Mouse (Mus musculus) CD8-positive naive resting alpha-beta T cell, adult 2 months (primary cell): ENCODE results near the gene Map4k3.

Experiments
- DNase-seq, 2 experiments: peaks; one replicate each; pipeline ENCODE4 v3.0.0; 2022; ENCODE audit warnings: low read depth in 2 of 2, low spot score in 2 of 2

Gene Map4k3

DNA sequence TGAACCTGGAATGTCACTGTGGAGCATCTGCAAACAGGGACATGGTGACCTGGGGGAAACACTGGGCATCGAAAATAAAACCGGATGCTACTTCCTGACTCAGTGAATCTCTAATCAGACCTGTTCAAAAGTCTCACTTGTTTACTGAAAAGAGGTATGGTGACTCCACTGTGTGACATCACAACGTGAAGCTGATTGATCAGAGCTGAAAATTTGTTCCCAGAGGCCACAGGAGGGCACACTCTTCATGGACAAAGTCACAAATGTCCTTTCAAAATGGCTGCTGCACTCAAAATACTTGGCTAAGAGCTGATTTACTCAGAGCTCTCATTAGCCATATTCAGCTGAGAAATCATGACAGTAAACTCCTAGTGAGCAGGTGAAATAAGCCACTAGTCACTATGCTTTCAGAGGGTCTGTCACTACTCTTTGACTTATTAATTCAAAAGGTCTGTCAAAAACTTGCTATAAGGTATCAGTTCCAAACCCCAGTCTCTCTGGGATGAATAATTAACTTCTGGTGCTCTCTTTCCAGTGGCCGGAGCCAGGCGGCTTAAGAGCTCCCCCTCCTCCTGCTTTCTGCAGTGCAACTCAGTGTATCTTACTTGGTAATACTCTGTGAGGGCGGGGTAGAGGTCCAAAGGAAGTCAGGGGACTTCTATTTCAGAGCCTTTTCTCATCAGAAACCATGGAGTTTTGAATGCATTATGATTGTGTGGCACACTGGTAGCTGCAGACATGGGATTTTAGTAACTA is 44.3 kb downstream of the Map4k3 start:
- peak in 1 of 2 experiments; percentile 2 for DNase-seq

DNA sequence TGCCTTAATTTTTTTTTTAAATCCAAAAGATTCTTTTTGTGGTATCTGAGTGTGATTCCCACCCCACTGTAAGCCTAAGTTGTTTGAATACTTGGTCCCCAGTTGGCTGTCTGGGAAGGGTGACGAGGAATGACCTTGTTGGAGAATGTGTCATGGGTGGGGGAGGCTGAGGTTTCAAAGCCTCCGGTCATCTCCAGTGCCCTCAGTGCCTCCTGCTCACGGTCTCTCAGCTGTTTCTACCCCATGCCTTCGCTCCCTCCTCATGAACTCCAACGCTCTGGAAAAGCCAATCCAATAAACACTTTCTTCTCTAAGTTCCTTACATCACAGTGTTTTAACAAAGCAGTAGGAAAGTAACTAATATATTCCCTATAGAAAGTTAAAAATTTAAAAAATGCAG is 45.2 kb downstream of the Map4k3 start:
- no peak for DNase-seq

GRCm38 (mm10) chr17:80678190-80678589 is 50.1 kb downstream of the Map4k3 start:
- DNase-seq: no peak

GRCm38 (mm10) chr17:80676859-80677535 is 51.3 kb downstream of the Map4k3 start:
- DNase-seq: no peak

DNA sequence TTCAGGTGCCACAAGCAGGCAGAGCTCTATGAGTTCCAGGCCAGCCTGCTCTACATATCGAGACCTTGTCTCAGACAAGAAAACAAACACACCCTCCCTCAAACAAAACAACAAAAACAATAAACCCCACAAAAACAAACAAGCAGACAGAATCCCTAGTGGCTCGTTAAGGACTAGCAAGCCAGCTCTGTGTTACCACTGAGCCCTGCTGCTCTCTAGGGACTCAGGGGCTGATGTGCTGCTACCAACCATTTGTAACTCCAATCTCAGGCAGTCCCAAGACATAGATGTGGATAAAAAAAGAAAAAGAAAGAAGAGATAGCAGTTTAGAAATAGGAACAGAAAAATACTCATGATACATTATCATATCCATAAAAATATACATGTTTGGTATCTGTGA is 52.1 kb downstream of the Map4k3 start:
- DNase-seq: no peak

GRCm38 (mm10) chr17:80670395-80670794 is 57.9 kb downstream of the Map4k3 start:
- DNase-seq: no peak

- no peak for DNase-seq
Observed at GRCm38 (mm10) chr17:80663623-80664022, 64.7 kb downstream of the Map4k3 start.

- DNase-seq: no peak
Observed at GRCm38 (mm10) chr17:80662836-80663620, 65.3 kb downstream of the Map4k3 start.

- no peak for DNase-seq
Observed at GRCm38 (mm10) chr17:80661896-80662295, 66.4 kb downstream of the Map4k3 start.

- no peak for DNase-seq
Observed at GRCm38 (mm10) chr17:80660707-80661380, 67.4 kb downstream of the Map4k3 start.

GRCm38 (mm10) chr17:80660234-80660633 is 68.1 kb downstream of the Map4k3 start:
- DNase-seq: no peak

GRCm38 (mm10) chr17:80659821-80660220 is 68.5 kb downstream of the Map4k3 start:
- DNase-seq: no peak

- DNase-seq: no peak
Observed at GRCm38 (mm10) chr17:80654323-80654722, 74.0 kb downstream of the Map4k3 start.

GRCm38 (mm10) chr17:80652740-80653139 is 75.5 kb downstream of the Map4k3 start:
- no peak for DNase-seq

DNA sequence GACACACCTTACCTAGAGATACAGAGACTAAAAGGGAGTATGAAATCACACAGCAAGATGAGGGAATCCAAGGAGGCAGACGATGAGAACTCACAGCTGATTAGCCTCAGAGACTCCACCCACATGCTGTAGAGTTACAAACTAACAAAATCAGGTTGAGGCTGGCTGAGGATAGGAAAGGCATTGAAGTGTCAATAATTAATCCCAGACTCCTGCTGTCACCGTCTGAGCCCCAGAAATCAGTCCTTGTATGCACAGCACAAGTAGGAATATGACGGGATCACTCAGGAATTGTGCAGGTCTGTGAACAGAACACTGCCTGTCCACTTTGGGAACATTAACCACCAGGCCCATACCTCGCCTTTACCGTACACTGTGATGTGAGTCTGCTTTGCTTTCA is 81.4 kb downstream of the Map4k3 start:
- no peak for DNase-seq

GRCm38 (mm10) chr17:80646131-80646530 is 82.2 kb downstream of the Map4k3 start:
- no peak for DNase-seq

DNA sequence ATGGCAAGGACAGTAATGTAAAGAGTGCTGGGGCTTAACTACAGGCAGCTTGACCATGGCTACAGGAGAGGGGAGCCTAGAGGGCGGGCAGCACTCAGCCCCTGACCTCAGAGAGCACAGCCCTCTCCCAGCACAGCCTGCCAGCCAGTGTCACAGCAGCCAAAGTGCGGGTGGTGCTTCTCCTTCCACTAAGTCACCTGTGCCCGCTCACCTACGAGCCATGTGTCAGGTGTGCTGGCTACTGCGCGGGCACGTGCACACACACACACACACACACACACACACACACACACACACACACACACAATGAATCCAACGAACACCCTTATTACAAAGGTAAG is 82.6 kb downstream of the Map4k3 start:
- DNase-seq: no peak

- no peak for DNase-seq
Observed at GRCm38 (mm10) chr17:80644983-80645693, 83.1 kb downstream of the Map4k3 start.

DNA sequence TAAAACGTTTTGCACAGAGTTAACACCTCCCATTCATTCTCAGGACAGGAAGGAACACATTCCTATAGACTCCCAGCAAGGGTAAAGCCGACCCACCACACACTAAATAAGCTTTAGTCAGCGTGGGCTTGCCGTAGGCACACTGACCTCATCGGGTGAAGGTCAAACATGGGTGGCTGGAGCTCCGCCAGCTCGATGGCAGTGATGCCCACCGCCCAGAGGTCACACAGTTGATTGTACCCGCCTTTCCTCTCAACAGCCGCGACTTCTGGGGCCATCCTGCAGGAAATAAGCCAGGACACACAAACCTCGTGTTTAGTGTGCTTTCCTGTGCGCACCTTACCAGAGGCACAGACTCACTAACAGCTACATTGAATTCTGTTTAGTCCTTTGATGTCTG is 83.7 kb downstream of the Map4k3 start:
- DNase-seq: no peak

DNA sequence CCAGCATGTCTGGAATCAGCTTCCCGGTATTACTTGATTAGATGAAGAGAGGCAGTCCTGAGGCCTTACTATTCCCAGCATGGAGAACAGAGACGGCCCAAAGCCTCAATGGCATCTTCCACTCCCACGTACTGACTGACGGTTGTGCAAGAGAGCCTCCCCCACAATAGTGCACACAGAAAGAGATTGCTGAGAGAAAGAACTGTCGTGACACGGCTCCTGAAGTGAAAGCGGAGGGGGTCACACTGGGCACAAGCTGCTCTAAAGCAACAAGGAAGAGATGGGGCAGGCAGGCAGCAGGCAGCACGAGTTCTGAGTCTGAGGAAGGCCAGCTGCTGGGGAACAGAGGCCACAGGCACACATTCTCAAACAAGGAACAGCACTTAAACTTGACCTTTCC is 90.2 kb downstream of the Map4k3 start:
- DNase-seq: no peak

DNA sequence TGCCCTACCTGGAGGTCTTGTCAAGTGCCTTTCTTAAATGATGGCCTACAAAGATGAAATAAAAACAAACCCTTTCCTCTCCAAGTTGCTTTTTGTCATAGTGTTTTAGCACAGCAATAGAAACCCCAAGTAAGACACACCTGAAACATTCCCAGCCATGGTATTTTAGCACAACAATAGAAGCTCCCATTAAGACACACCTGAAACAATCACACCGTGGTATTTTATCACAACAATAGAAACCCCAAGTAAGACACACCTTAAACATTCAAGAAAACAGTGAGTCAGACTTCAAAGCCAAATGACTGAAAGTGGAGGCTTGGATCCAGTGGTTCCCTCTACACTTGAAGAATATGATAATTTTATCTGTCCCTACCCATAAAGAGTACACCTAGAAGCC is 92.5 kb downstream of the Map4k3 start:
- no peak for DNase-seq
